Mouse (Mus musculus): ENCODE data around the gene Magel2. TPM values are rescaled to one million over a fixed set of nuclear protein-coding genes. Genes with fewer than 3 reads are reported as not detected.

Gene Magel2
- polyA plus RNA-seq (2012; rRNA removed), result 0.05 and 0.33 TPM in 2 replicates

DNA sequence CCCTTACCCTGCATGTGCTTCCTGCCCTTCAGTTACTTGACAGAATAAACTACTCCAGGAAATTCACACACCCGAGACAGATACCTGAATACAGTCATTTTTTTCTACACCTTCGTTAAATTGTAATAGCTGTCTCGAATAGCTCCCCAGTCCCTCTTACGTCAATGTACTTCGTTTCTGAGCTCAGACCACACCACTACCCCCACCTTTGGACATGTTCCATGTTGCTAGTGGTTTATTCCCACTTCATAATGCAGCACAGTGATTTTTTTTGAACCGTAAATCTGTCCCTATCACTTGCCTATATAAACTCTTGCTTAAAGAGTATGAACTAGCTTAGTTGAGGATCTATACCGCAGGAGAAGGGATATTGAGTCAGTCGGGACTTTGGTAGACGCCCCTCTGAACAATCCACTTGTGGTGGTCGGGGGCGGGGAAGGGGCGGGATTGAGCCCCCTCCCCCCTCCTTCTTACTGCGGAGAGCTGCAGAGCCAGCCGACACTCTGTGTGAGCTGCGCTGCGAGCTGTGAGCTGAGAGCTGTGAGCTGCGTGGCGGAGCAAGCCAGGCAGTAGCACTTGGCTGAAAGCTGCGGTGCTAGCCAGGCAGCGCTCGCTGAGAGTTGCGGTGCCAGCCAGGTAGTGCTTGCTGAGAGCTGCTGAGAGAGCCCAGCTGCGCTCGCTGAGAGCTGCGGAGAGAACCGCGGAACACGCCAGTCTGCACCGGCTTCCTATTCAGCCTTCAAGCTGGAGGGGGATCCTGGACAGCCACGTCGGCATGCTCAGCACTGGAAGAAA, at the start of gene Magel2:
Magel2 (plus strand) TSS at position 501 of the 795 bp plus-strand sequence.

DNA sequence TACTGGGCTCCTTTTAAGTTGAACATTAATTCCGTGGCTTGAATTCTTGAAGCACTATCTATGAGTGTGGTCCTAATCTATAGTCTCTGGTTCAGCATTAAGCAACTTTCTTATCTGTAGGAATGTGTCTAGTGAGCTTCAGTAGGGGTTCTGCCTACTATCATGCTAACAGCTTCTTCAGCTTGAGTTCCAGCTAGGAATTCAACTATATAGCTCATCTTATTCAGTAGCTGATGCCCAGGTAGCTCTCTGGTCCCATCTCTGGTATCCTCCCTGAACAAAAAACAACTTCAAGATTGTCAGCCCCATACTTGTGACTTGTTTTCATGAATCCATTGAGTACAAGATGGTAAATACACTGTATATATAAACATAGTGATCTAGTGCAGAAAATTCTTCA, 30.5 kb upstream of the Magel2 start, which contains the start of gene Ndn:
Ndn (plus strand) TSS at position 301 of the 400 bp plus-strand sequence.

DNA sequence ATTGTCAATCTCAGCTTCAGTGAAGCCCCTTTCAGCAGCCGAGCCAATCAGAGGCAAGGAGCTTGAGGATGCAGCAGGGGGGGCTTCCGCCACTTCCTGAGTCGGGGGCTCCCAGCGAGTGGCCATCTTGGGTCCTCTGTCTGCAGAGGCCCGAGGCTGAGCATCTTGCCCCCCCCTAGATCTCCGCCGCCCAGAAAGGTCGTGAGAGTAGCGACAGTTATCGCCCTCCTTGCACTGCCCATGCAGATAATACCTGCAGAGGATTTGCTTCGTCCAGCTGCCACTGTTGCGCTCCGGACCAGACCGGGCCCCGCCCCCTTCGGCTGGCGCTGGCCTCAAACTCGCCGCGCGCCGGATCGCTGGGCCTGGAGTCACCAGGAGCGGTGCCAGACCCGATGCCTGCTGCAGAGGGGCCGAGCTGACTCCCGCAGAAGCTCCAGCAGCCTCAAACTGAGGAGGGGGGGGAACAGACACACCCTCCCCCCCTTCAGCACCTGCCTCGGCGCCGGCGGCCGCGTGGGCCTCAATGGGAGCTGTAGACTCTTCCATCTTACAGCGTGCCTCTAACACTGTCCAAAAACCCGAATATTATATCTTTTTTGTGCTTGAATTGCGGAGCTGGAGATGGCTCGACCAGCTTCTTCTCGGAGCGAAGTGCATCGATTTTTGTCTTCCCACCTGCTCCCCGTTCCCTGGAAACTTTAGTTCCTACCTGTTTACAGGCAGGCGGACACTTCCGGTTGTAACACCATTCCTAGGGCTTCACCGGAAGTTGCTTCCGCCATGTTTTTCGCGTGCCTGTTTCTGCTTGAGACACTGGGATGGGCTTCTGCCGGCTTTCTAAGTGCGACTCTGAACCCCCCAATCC, 42.9 kb downstream of the Magel2 start, which contains the start of gene Mkrn3:
Mkrn3 (minus strand) TSS at position 647 of the 868 bp plus-strand sequence.

Other genes with a start within 250 kb of the Magel2 start
- gene Ndn, start 30.4 kb upstream of the Magel2 start, polyA plus RNA-seq (2012; rRNA removed), result 1.8 and 2.9 TPM in 2 replicates
- 0.32 and 0.41 TPM in 2 replicates for gene Mkrn3, start 43.1 kb downstream of the Magel2 start, polyA plus RNA-seq (2012; rRNA removed)
- gene Peg12, start 87.5 kb downstream of the Magel2 start, polyA plus RNA-seq (2012; rRNA removed), result 0.74 and 0.84 TPM in 2 replicates